Mouse (Mus musculus) stomach, embryonic 16.5 days (tissue): ENCODE results near the gene Jtb. TPM values are rescaled to one million over a fixed set of nuclear protein-coding genes. Genes with fewer than 3 reads are reported as not detected.

Experiments used
- ATAC-seq: fragments of 200-750 bp; cut with Nextera tagmentation; 2 replicates; pipeline ENCODE4 v1.8.0; 2017; ENCODE audit warnings: moderate number of reproducible peaks, moderate TSS enrichment; ENCODE audit not compliant: insufficient read depth, low FRiP score
- H3K27ac ChIP-seq: fragments of 300-500 bp; sonication (generic); 2 replicates; pipeline ENCODE4 v1.5.1; 2014; ENCODE audit warnings: low read length
- H3K27me3 ChIP-seq: fragments of 300-500 bp; sonication (generic); 2 replicates; pipeline ENCODE4 v1.6.1; 2014; ENCODE audit warnings: low read length, control low read depth, mixed read lengths; ENCODE audit not compliant: control insufficient read depth, insufficient read depth
- H3K36me3 ChIP-seq: fragments of 300-500 bp; sonication (generic); 2 replicates; pipeline ENCODE4 v1.6.1; 2014; ENCODE audit warnings: low read length; ENCODE audit not compliant: control insufficient read depth, insufficient read depth
- H3K4me1 ChIP-seq: fragments of 300-500 bp; sonication (generic); 2 replicates; pipeline ENCODE4 v1.6.1; 2014; ENCODE audit warnings: low read length, control low read depth, mixed read lengths; ENCODE audit not compliant: control insufficient read depth, insufficient read depth
- H3K4me2 ChIP-seq: fragments of 300-500 bp; sonication (generic); 2 replicates; pipeline ENCODE4 v1.6.1; 2014; ENCODE audit warnings: low read depth, low read length, mixed read lengths
- H3K4me3 ChIP-seq: fragments of 300-500 bp; sonication (generic); replicated peaks from 2 replicates; pipeline ENCODE4 v1.5.1; 2014; ENCODE audit warnings: mild to moderate bottlenecking, low read length
- H3K9ac ChIP-seq: fragments of 300-500 bp; sonication (generic); 2 replicates; pipeline ENCODE4 v1.6.1; 2014; ENCODE audit warnings: low read length
- H3K9me3 ChIP-seq: fragments of 300-500 bp; sonication (generic); replicated peaks from 2 replicates; pipeline ENCODE4 v1.6.1; 2016; ENCODE audit warnings: low read length, control low read depth; ENCODE audit not compliant: control insufficient read depth
- WGBS: fragments of 180-500 bp; shearing (Covaris S2); extraction: QIAGEN DNeasy Blood & Tissue Kit; methylation state at CpG from one replicate; pipeline ENCODE4 v1.1.7; 2014; 5-methylcytosine and 5-hydroxymethylcytosine counted together
- polyA plus RNA-seq: library from polyadenylated mRNA; unstranded; fragments of >200 nt; fragmentation: Nextera tagmentation; extraction: Ambion mirVana; gene quantifications from 2 replicates; pipeline ENCODE4 v1.2.1, GENCODE M21; 2015

Jtb gene
- polyA plus RNA-seq, 1 experiment from 2014 or later: 104 TPM

GRCm38 (mm10) chr3:90254419-90255193 is 23.2 kb downstream of the Jtb start:
- peak overlapping the region; percentile 95 for H3K4me3 ChIP-seq
- no peaks in the 10 kb centered on the region for H3K9me3 ChIP-seq
- peaks cover 14% of the 10 kb centered on the region for H3K36me3 ChIP-seq
- H3K4me1 ChIP-seq: peaks cover 6% of the 10 kb centered on the region
- WGBS: under 1% methylated on average over 41 of the region's 41 CpGs
- peak overlapping the region; percentile 82 for H3K4me2 ChIP-seq
- peak; percentile 61 for ATAC-seq
- peak overlapping the region; percentile 95 for H3K9ac ChIP-seq
- peak overlapping the region; percentile 89 for H3K27ac ChIP-seq
- no peaks in the 10 kb centered on the region for H3K27me3 ChIP-seq

GRCm38 (mm10) chr3:90255194-90255565 is 23.8 kb downstream of the Jtb start:
- peak overlapping the region; percentile 82 for H3K4me2 ChIP-seq
- H3K9ac ChIP-seq: peak overlapping the region; percentile 95
- no peak for ATAC-seq
- WGBS: 15% methylated on average over 2 of the region's 2 CpGs
- H3K4me3 ChIP-seq: peak overlapping the region; percentile 95
- H3K36me3 ChIP-seq: peaks cover 19% of the 10 kb centered on the region; the same call in 1 of the 2 replicates
- H3K27ac ChIP-seq: 0 out of 2 replicates have a peak overlapping the region, but pooled peaks have one; percentile 89
- no peaks in the 10 kb centered on the region for H3K27me3 ChIP-seq
- H3K9me3 ChIP-seq: no peaks in the 10 kb centered on the region
- H3K4me1 ChIP-seq: peaks cover 6% of the 10 kb centered on the region

GRCm38 (mm10) chr3:90255784-90256353 is 24.5 kb downstream of the Jtb start:
- Histone ChIP-seq H3K4me2 (no peak overlapping the region; the same call in 1 of the 2 replicates), H3K27ac (no peak overlapping the region), H3K9me3 (no peaks in the 10 kb centered on the region), H3K9ac (no peak overlapping the region), H3K4me1 (peaks cover 6% of the 10 kb centered on the region), H3K4me3 (no peak overlapping the region), H3K27me3 (no peaks in the 10 kb centered on the region), H3K36me3 (peaks cover 19% of the 10 kb centered on the region; the same call in 1 of the 2 replicates)
- no peak for ATAC-seq
- WGBS: 94% methylated on average over 14 of the region's 14 CpGs

- no peak overlapping the region for H3K9ac ChIP-seq
- 0 out of 2 replicates have a peak, but pooled peaks cover 14% of the 10 kb centered on the region for H3K36me3 ChIP-seq
- 88% methylated on average over 19 of the region's 19 CpGs for WGBS
These were observed 25.5 kb downstream of the Jtb start for GRCm38 (mm10) chr3:90256731-90257530.

GRCm38 (mm10) chr3:90258521-90258920 is 27.1 kb downstream of the Jtb start:
- ATAC-seq: no peak
- H3K4me1 ChIP-seq: peaks cover 6% of the 10 kb centered on the region
- H3K9ac ChIP-seq: no peak overlapping the region; the same call in 1 of the 2 replicates
- WGBS: 83% methylated on average over 4 of the region's 4 CpGs
- no peaks in the 10 kb centered on the region for H3K27me3 ChIP-seq
- H3K4me3 ChIP-seq: no peak overlapping the region
- 0 out of 2 replicates have a peak, but pooled peaks cover 14% of the 10 kb centered on the region for H3K36me3 ChIP-seq
- H3K9me3 ChIP-seq: no peaks in the 10 kb centered on the region
- H3K4me2 ChIP-seq: no peak overlapping the region
- no peak overlapping the region for H3K27ac ChIP-seq

More at GRCm38 (mm10) chr3:90256731-90257530, 25.5 kb downstream of the Jtb start:
- H3K4me1 ChIP-seq: peaks cover 6% of the 10 kb centered on the region
- H3K27ac ChIP-seq: no peak overlapping the region
- H3K4me2 ChIP-seq: no peak overlapping the region
- no peak overlapping the region for H3K4me3 ChIP-seq
- H3K27me3 ChIP-seq: no peaks in the 10 kb centered on the region
- ATAC-seq: no peak
- no peaks in the 10 kb centered on the region for H3K9me3 ChIP-seq

- ATAC-seq: no peak
- H3K4me1 ChIP-seq: peaks cover 16% of the 10 kb centered on the region
- no peaks in the 10 kb centered on the region for H3K9me3 ChIP-seq
- H3K27me3 ChIP-seq: no peaks in the 10 kb centered on the region
- H3K27ac ChIP-seq: no peak overlapping the region
- H3K36me3 ChIP-seq: 0 out of 2 replicates have a peak, but pooled peaks cover 14% of the 10 kb centered on the region
- no peak overlapping the region for H3K4me3 ChIP-seq
- H3K9ac ChIP-seq: no peak overlapping the region
- WGBS: 82% methylated on average over 5 of the region's 5 CpGs
- H3K4me2 ChIP-seq: no peak overlapping the region
These were observed 31.8 kb downstream of the Jtb start for GRCm38 (mm10) chr3:90263121-90263771.

- H3K27me3 ChIP-seq: no peaks in the 10 kb centered on the region
- H3K9ac ChIP-seq: peak overlapping the region; percentile 90
- 0 out of 2 replicates have a peak, but pooled peaks cover 10% of the 10 kb centered on the region for H3K36me3 ChIP-seq
- H3K9me3 ChIP-seq: no peaks in the 10 kb centered on the region
- peaks cover 16% of the 10 kb centered on the region for H3K4me1 ChIP-seq
- H3K4me2 ChIP-seq: peak overlapping the region; percentile 76
- H3K27ac ChIP-seq: peak overlapping the region; percentile 35; the same call in 1 of the 2 replicates
- ATAC-seq: no peak
- 30% methylated on average over 10 of the region's 10 CpGs for WGBS
- peak overlapping the region; percentile 80 for H3K4me3 ChIP-seq
These were observed 33.3 kb downstream of the Jtb start for GRCm38 (mm10) chr3:90264687-90265033.

- ATAC-seq: peak; percentile 93
- under 1% methylated on average over 68 of the region's 87 CpGs for WGBS
- H3K4me1 ChIP-seq: peaks cover 16% of the 10 kb centered on the region
- H3K4me3 ChIP-seq: peak within 1 kb of the TSS; percentile 80
- H3K4me2 ChIP-seq: peak within 1 kb of the TSS; percentile 76
- H3K27ac ChIP-seq: peak within 1 kb of the TSS; percentile 98
- no peaks in the 10 kb centered on the region for H3K27me3 ChIP-seq
- peak within 1 kb of the TSS; percentile 90 for H3K9ac ChIP-seq
- 0 out of 2 replicates have a peak, but pooled peaks cover 4% of the 10 kb centered on the region for H3K36me3 ChIP-seq
- H3K9me3 ChIP-seq: no peaks in the 10 kb centered on the region
These were observed 33.9 kb downstream of the Jtb start, which contains the start of gene Dennd4b for GRCm38 (mm10) chr3:90265034-90265931. Gene Dennd4b (plus strand): TSS chr3:90265185.
